Mouse (Mus musculus) limb, embryonic 14.5 days (tissue): ENCODE measurements around the gene Ddx60. TPM values are rescaled to one million over a fixed set of nuclear protein-coding genes. Genes with fewer than 3 reads are reported as not detected.
A peak's percentile ranks its signal among the peaks of the same experiment; 100 is the strongest.

Source experiments
- ATAC-seq: fragments of 200-750 bp; cut with Nextera tagmentation; 2 replicates; pipeline ENCODE4 v1.8.0; 2017; ENCODE audit warnings: low read depth, moderate number of reproducible peaks, moderate TSS enrichment; ENCODE audit not compliant: low FRiP score
- DNase-seq: peaks from one replicate; pipeline ENCODE4 v3.0.0-alpha.2; 2015; ENCODE audit warnings: low spot score
- H3K27ac ChIP-seq: fragments of 300-500 bp; sonication (generic); replicated peaks from 2 replicates; pipeline ENCODE4 v1.5.1; 2014; ENCODE audit warnings: low read depth, mild to moderate bottlenecking, low read length, moderate library complexity, mixed read lengths
- H3K27me3 ChIP-seq: fragments of 300-500 bp; sonication (generic); 2 replicates; pipeline ENCODE4 v1.6.1; 2014; ENCODE audit warnings: low read length, mixed read lengths; ENCODE audit not compliant: control insufficient read depth, insufficient read depth
- H3K36me3 ChIP-seq: fragments of 300-500 bp; sonication (generic); 2 replicates; pipeline ENCODE4 v1.6.1; 2014; ENCODE audit warnings: mild to moderate bottlenecking, low read length, moderate library complexity, mixed read lengths; ENCODE audit not compliant: control insufficient read depth, insufficient read depth
- H3K4me1 ChIP-seq: fragments of 300-500 bp; sonication (generic); 2 replicates; pipeline ENCODE4 v1.6.1; 2014; ENCODE audit warnings: antibody characterized with exemption, low read length, mixed read lengths; ENCODE audit not compliant: control insufficient read depth, insufficient read depth
- H3K4me2 ChIP-seq: fragments of 300-500 bp; sonication (generic); replicated peaks from 2 replicates; pipeline ENCODE4 v1.6.1; 2014; ENCODE audit warnings: low read depth, mild to moderate bottlenecking, low read length, moderate library complexity; ENCODE audit not compliant: severe bottlenecking
- H3K4me3 ChIP-seq: fragments of 300-500 bp; sonication (generic); replicated peaks from 2 replicates; pipeline ENCODE4 v1.5.1; 2014; ENCODE audit warnings: low read length
- H3K9ac ChIP-seq: fragments of 300-500 bp; sonication (generic); 2 replicates; pipeline ENCODE4 v1.6.1; 2014; ENCODE audit warnings: mild to moderate bottlenecking, low read depth, low read length, moderate library complexity; ENCODE audit not compliant: severe bottlenecking
- H3K9me3 ChIP-seq: fragments of 300-500 bp; sonication (generic); 2 replicates; pipeline ENCODE4 v1.6.1; 2016; ENCODE audit warnings: low read length; ENCODE audit not compliant: control insufficient read depth
- POLR2A ChIP-seq: fragments of 200-500 bp; IDR thresholded peaks from 2 replicates; pipeline ENCODE4 v1.8.0; 2012; ENCODE audit warnings: inconsistent platforms, mild to moderate bottlenecking, moderate library complexity, borderline replicate concordance; ENCODE audit not compliant: insufficient read depth, insufficient read length; ENCODE audit errors: extremely low read depth
- WGBS: fragments of 180-500 bp; shearing (Covaris S2); extraction: QIAGEN DNeasy Blood & Tissue Kit; methylation state at CpG from one replicate; pipeline ENCODE4 v1.1.7; 2014; 5-methylcytosine and 5-hydroxymethylcytosine counted together
- polyA plus RNA-seq, 2 experiments: library from polyadenylated mRNA; depleted of rRNA in 1 of 2; stranded (reverse) in 1 of 2; unstranded in 1 of 2; fragments of >200 nt; fragmentation: Nextera tagmentation in 1 of 2; extraction: Ambion mirVana in 1 of 2; gene quantifications; 2 replicates each; pipeline versions ENCODE4 v1.2.1 to v1.2.3; 2012 to 2014

Ddx60 gene
- polyA plus RNA-seq, 2 experiments, result 0.24 to 0.51 TPM

DNA sequence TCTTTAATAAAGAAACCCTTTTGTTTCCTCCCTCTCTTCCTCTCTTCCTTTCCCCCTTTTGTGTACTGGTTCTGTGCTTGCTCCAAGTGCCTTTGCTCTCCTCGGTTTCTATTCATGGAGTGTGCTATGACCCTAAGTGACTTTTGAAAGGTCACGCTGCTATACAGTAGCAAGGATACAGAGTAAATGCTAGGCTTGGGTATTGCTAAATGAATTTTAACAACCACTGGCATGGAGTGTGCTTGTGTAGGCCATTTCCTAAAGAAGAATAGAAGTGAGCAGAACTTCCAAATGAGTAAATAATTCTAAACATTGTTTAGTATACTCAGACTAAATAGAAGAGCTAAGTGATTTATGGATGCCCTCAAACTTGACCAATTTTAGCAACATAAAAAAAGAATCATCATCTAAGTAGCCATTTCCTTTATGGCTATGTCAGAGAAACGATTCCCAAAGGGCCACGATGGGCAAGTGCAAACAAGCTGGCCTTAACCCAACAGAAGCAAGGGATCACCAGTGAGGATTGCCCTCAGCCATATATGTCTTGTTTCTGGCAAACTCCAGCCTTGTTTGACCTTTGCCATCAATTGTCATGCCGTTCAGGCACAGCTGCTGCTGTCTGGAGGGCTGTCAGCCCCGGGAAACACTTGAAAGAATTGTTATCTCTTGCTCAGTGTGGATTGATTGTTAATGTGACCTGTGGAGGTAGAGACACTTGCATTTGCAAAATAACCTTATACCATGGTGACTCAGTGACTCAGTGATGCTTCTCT is 58.0 kb downstream of the Ddx60 start:
- Histone ChIP-seq H3K36me3 (no peaks in the 10 kb centered on the region), H3K9ac (no peak overlapping the region), H3K4me3 (no peak overlapping the region), H3K9me3 (no peaks in the 10 kb centered on the region), H3K27me3 (no peaks in the 10 kb centered on the region), H3K27ac (no peak overlapping the region), H3K4me1 (no peaks in the 10 kb centered on the region), H3K4me2 (no peak overlapping the region)
- no peak for ATAC-seq
- no peak for DNase-seq
- WGBS, result 32% methylated on average over 6 of the region's 6 CpGs
- TF ChIP-seq POLR2A, result no peak

GRCm38 (mm10) chr8:61989464-61989863 is 61.6 kb downstream of the Ddx60 start:
- ATAC-seq, result no peak

DNA sequence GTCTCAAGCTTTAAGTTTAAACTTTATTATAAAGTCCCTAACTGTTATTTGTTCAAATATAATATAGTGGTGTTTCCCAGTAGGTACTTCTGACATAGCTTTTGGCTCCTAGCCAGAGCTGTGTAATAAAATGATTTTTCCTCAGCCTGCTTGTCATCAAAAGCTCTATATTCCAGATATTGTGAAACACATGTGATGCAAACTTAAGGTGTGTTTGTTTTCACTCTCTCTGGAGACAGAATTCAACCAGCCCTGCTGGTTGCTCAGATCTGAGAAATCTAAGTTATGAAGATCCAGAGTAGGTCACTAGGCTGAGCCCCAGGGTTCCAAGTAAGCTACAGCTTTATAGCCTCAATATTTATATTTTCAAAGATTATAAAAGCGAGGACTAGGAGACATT is 64.9 kb downstream of the Ddx60 start:
- Histone ChIP-seq H3K36me3 (no peaks in the 10 kb centered on the region), H3K27me3 (no peaks in the 10 kb centered on the region), H3K4me2 (no peak overlapping the region), H3K9me3 (no peaks in the 10 kb centered on the region), H3K27ac (no peak overlapping the region), H3K4me3 (no peak overlapping the region), H3K4me1 (no peaks in the 10 kb centered on the region; the same call in 1 of the 2 replicates), H3K9ac (no peak overlapping the region)
- DNase-seq, result peak; percentile 45
- TF ChIP-seq POLR2A, result no peak
- 26% methylated on average over 1 of the region's 1 CpGs for WGBS
- ATAC-seq, result no peak

More at GRCm38 (mm10) chr8:61989464-61989863, 61.6 kb downstream of the Ddx60 start:
- no peak for DNase-seq
- no peak for TF ChIP-seq POLR2A
- Histone ChIP-seq H3K9me3 (no peaks in the 10 kb centered on the region), H3K4me3 (no peak overlapping the region), H3K36me3 (no peaks in the 10 kb centered on the region), H3K9ac (no peak overlapping the region), H3K27ac (no peak overlapping the region), H3K4me2 (no peak overlapping the region), H3K27me3 (no peaks in the 10 kb centered on the region), H3K4me1 (no peaks in the 10 kb centered on the region; the same call in 1 of the 2 replicates)
- 53% methylated on average over 6 of the region's 6 CpGs for WGBS

- ATAC-seq (no peak), DNase-seq (no peak)
- H3K4me3 ChIP-seq, result no peak overlapping the region
- no peak for TF ChIP-seq POLR2A
- H3K9ac ChIP-seq, result no peak overlapping the region
- no peak overlapping the region for H3K4me2 ChIP-seq
- 57% methylated on average over 2 of the region's 2 CpGs for WGBS
- no peaks in the 10 kb centered on the region for H3K36me3 ChIP-seq
- H3K27me3 ChIP-seq, result no peaks in the 10 kb centered on the region
- no peaks in the 10 kb centered on the region; the same call in 1 of the 2 replicates for H3K4me1 ChIP-seq
- no peaks in the 10 kb centered on the region for H3K9me3 ChIP-seq
- no peak overlapping the region for H3K27ac ChIP-seq
Measured at GRCm38 (mm10) chr8:61997125-61997524, 69.2 kb downstream of the Ddx60 start.

- 87% methylated on average over 4 of the region's 4 CpGs for WGBS
- no peak overlapping the region for H3K27ac ChIP-seq
- no peak for TF ChIP-seq POLR2A
- no peaks in the 10 kb centered on the region for H3K9me3 ChIP-seq
- no peaks in the 10 kb centered on the region for H3K36me3 ChIP-seq
- ATAC-seq (no peak), DNase-seq (no peak)
- H3K27me3 ChIP-seq, result no peaks in the 10 kb centered on the region
- H3K4me3 ChIP-seq, result no peak overlapping the region
- no peak overlapping the region for H3K4me2 ChIP-seq
- no peak overlapping the region for H3K9ac ChIP-seq
- no peaks in the 10 kb centered on the region for H3K4me1 ChIP-seq
Measured at GRCm38 (mm10) chr8:62014166-62014565, 86.3 kb downstream of the Ddx60 start.
